Mouse (Mus musculus) heart, embryonic 14.5 days (tissue): ENCODE measurements at regions not wholly inside any gene's neighbourhood (a gene's known extent, or its start where the extent isn't known, plus 50 kb on each side); places are given as distances from the start of the nearest gene placed in this dataset.

Experiments used
- ATAC-seq: fragments of 200-750 bp; cut with Nextera tagmentation; 2 replicates; pipeline ENCODE4 v1.8.0; 2017; ENCODE audit warnings: low read depth, moderate TSS enrichment; ENCODE audit not compliant: insufficient number of reproducible peaks, insufficient read depth, low FRiP score
- H3K27ac ChIP-seq, 2 experiments: fragments of 200-500 bp in 1 of 2; fragments of 300-500 bp in 1 of 2; sonication (generic) in 1 of 2; replicated peaks in 1 of 2; 2 replicates each; pipeline ENCODE4 v1.5.1; 2012 to 2014; ENCODE audit warnings: low read depth in 2 of 2, low read length in 2 of 2, control low read depth in 1 of 2, mild to moderate bottlenecking in 1 of 2, mixed read lengths in 1 of 2; ENCODE audit not compliant: control insufficient read depth in 1 of 2, insufficient read depth in 1 of 2
- H3K27me3 ChIP-seq: fragments of 300-500 bp; sonication (generic); 2 replicates; pipeline ENCODE4 v1.6.1; 2014; ENCODE audit warnings: mild to moderate bottlenecking, low read length, control low read depth; ENCODE audit not compliant: control insufficient read depth, insufficient read depth
- H3K36me3 ChIP-seq: fragments of 300-500 bp; sonication (generic); 2 replicates; pipeline ENCODE4 v1.6.1; 2014; ENCODE audit warnings: mild to moderate bottlenecking, control low read depth, low read length, mixed read lengths; ENCODE audit not compliant: control insufficient read depth, insufficient read depth
- H3K4me1 ChIP-seq, 2 experiments: fragments of 200-500 bp in 1 of 2; fragments of 300-500 bp in 1 of 2; sonication (generic) in 1 of 2; 2 replicates each; pipeline ENCODE4 v1.6.1; 2012 to 2014; ENCODE audit warnings: low read length in 2 of 2, control low read depth in 1 of 2, mixed read lengths in 1 of 2; ENCODE audit not compliant: control insufficient read depth in 2 of 2, insufficient read depth in 2 of 2
- H3K4me2 ChIP-seq: fragments of 300-500 bp; sonication (generic); 2 replicates; pipeline ENCODE4 v1.6.1; 2014; ENCODE audit warnings: mild to moderate bottlenecking, low read length
- H3K4me3 ChIP-seq, 2 experiments: fragments of 200-500 bp in 1 of 2; fragments of 300-500 bp in 1 of 2; sonication (generic) in 1 of 2; 2 replicates each; pipeline ENCODE4 v1.5.1; 2012 to 2014; ENCODE audit warnings: low read length in 2 of 2, mild to moderate bottlenecking in 2 of 2, control low read depth in 1 of 2, low read depth in 1 of 2, moderate library complexity in 1 of 2; ENCODE audit not compliant: control insufficient read depth in 1 of 2, insufficient read depth in 1 of 2
- H3K9ac ChIP-seq: fragments of 300-500 bp; sonication (generic); 2 replicates; pipeline ENCODE4 v1.6.1; 2014; ENCODE audit warnings: mild to moderate bottlenecking, low read length
- H3K9me3 ChIP-seq: fragments of 300-500 bp; sonication (generic); 2 replicates; pipeline ENCODE4 v1.6.1; 2016; ENCODE audit warnings: low read length, control low read depth; ENCODE audit not compliant: control insufficient read depth
- WGBS: fragments of 180-500 bp; shearing (Covaris S2); extraction: QIAGEN DNeasy Blood & Tissue Kit; methylation state at CpG from one replicate; pipeline ENCODE4 v1.1.7; 2014; 5-methylcytosine and 5-hydroxymethylcytosine counted together

GRCm38 (mm10) chr13:107540784-107541634 lies 503.2 kb upstream of the Smim15 start:
- Histone ChIP-seq H3K36me3 (no peaks in the 10 kb centered on the region), H3K4me1 (no peaks in the 10 kb centered on the region), H3K9ac (no peak overlapping the region), H3K4me3 (no peak overlapping the region), H3K27ac (no peak overlapping the region), H3K27me3 (no peaks in the 10 kb centered on the region), H3K4me2 (no peak overlapping the region), H3K9me3 (no peaks in the 10 kb centered on the region)
- 73% methylated on average over 16 of the region's 16 CpGs for WGBS
- no peak for ATAC-seq

- Histone ChIP-seq H3K27me3 (no peaks in the 10 kb centered on the region), H3K36me3 (no peaks in the 10 kb centered on the region), H3K9ac (no peak overlapping the region), H3K4me1 (no peaks in the 10 kb centered on the region), H3K9me3 (no peaks in the 10 kb centered on the region), H3K4me2 (no peak overlapping the region), H3K4me3 (no peak overlapping the region), H3K27ac (no peak overlapping the region)
- ATAC-seq = no peak
- WGBS = 93% methylated on average over 7 of the region's 7 CpGs
These were observed 503.9 kb upstream of the Smim15 start for GRCm38 (mm10) chr13:107540305-107540704.

- Histone ChIP-seq H3K9me3 (no peaks in the 10 kb centered on the region), H3K9ac (no peak overlapping the region), H3K4me3 (no peak overlapping the region), H3K4me1 (no peaks in the 10 kb centered on the region), H3K36me3 (no peaks in the 10 kb centered on the region), H3K27ac (no peak overlapping the region), H3K4me2 (no peak overlapping the region), H3K27me3 (no peaks in the 10 kb centered on the region)
- WGBS = 85% methylated on average over 4 of the region's 4 CpGs
- no peak for ATAC-seq
These were observed 504.4 kb upstream of the Smim15 start for GRCm38 (mm10) chr13:107539867-107540266.

GRCm38 (mm10) chr13:107539326-107539725 lies 504.9 kb upstream of the Smim15 start:
- WGBS = 83% methylated on average over 4 of the region's 4 CpGs
- H3K4me1 ChIP-seq = no peaks in the 10 kb centered on the region
- H3K36me3 ChIP-seq = no peaks in the 10 kb centered on the region
- no peak overlapping the region for H3K27ac ChIP-seq
- no peak for ATAC-seq
- H3K9me3 ChIP-seq = no peaks in the 10 kb centered on the region
- H3K4me3 ChIP-seq = no peak overlapping the region
- no peaks in the 10 kb centered on the region for H3K27me3 ChIP-seq
- no peak overlapping the region for H3K4me2 ChIP-seq
- H3K9ac ChIP-seq = no peak overlapping the region

- no peak overlapping the region for H3K27ac ChIP-seq
- H3K4me1 ChIP-seq = no peaks in the 10 kb centered on the region
- no peaks in the 10 kb centered on the region for H3K36me3 ChIP-seq
- no peak overlapping the region for H3K4me2 ChIP-seq
- WGBS = 88% methylated on average over 5 of the region's 5 CpGs
- no peaks in the 10 kb centered on the region for H3K27me3 ChIP-seq
- no peaks in the 10 kb centered on the region for H3K9me3 ChIP-seq
- no peak overlapping the region for H3K4me3 ChIP-seq
- no peak overlapping the region for H3K9ac ChIP-seq
- no peak for ATAC-seq
These were observed 509.0 kb upstream of the Smim15 start for GRCm38 (mm10) chr13:107535213-107535612.

- no peak overlapping the region for H3K27ac ChIP-seq
- no peak for ATAC-seq
- H3K9me3 ChIP-seq = no peaks in the 10 kb centered on the region
- 69% methylated on average over 3 of the region's 3 CpGs for WGBS
- no peak overlapping the region for H3K9ac ChIP-seq
- no peaks in the 10 kb centered on the region for H3K27me3 ChIP-seq
- H3K36me3 ChIP-seq = no peaks in the 10 kb centered on the region
- H3K4me2 ChIP-seq = no peak overlapping the region
- no peaks in the 10 kb centered on the region for H3K4me1 ChIP-seq
- H3K4me3 ChIP-seq = no peak overlapping the region
These were observed 510.9 kb upstream of the Smim15 start for GRCm38 (mm10) chr13:107533323-107533722.

GRCm38 (mm10) chr13:107531528-107531927 lies 509.6 kb upstream of the Kif2a start:
- Histone ChIP-seq H3K27ac (no peak overlapping the region), H3K4me1 (no peaks in the 10 kb centered on the region), H3K9ac (no peak overlapping the region), H3K4me3 (no peak overlapping the region), H3K9me3 (no peaks in the 10 kb centered on the region), H3K27me3 (no peaks in the 10 kb centered on the region), H3K4me2 (no peak overlapping the region), H3K36me3 (no peaks in the 10 kb centered on the region)
- WGBS = 58% methylated on average over 10 of the region's 10 CpGs
- no peak for ATAC-seq

- H3K9me3 ChIP-seq = no peaks in the 10 kb centered on the region
- H3K27me3 ChIP-seq = no peaks in the 10 kb centered on the region
- no peak for ATAC-seq
- no peaks in the 10 kb centered on the region for H3K4me1 ChIP-seq
- H3K9ac ChIP-seq = no peak overlapping the region
- no peak overlapping the region for H3K4me3 ChIP-seq
- no peak overlapping the region for H3K27ac ChIP-seq
- H3K36me3 ChIP-seq = no peaks in the 10 kb centered on the region
- no peak overlapping the region for H3K4me2 ChIP-seq
- 33% methylated on average over 8 of the region's 8 CpGs for WGBS
These were observed 509.1 kb upstream of the Kif2a start for GRCm38 (mm10) chr13:107531026-107531425.
